Mouse (Mus musculus): ENCODE data around the gene Ndufaf2. TPM values are rescaled to one million over a fixed set of nuclear protein-coding genes. Genes with fewer than 3 reads are reported as not detected.

The Ndufaf2 gene
- polyA plus RNA-seq, 1 experiment = 29.6 TPM

DNA sequence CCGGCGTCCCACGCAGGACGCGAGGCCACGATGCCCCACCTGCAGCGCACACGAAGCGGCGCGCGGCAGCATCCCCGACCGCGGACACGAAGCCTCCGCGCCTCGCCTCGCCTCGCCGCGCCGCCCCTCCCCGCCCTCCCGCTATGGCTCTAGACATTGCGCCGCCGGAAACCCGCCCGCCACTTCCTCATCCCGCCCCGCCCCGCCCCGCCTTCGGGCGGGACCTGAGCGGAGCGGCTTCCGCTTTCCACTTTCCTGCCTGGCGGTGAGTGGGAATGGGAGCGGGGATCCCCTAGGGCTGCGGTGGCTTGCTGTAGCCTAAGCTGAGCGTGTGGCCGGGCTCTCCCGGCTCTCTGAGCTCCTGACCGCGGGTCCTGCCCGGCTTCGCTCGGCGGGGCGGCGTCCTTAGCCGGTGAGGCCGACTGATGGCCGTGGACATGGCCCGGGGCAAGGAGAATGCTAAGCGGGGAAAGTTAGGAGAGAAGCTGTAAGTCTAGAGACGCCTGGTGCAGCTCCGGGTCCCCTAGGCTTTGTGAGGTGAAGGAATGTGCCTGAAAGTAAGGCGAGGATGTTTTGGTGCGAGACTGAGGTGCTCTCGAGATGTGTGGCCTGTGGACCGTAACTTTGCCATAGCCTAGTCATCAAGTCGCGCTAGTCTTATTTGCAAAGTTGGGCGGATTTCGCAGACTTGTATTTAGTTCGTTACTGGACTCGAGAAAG lies 114.0 kb downstream of the Ndufaf2 start, which contains the start of gene Smim15:
Smim15 (plus strand) TSS at position 225 of the 720 bp plus-strand sequence.
- H3K36me3 ChIP-seq (replicated peaks; ENCODE audit: low read length) = peaks cover 36% of the 10 kb centered on the region
- peak within 1 kb of the TSS; percentile 98 for H3K4me3 ChIP-seq (replicated peaks)
- TF ChIP-seq GATA1 (IDR thresholded peaks at IDR 0.05; ENCODE audit: borderline replicate concordance, low read length) (no peak), FLI1 (IDR thresholded peaks at IDR 0.05; ENCODE audit: low read length) (no peak)
- H3K27me3 ChIP-seq (replicated peaks) = no peaks in the 10 kb centered on the region
- no peaks in the 10 kb centered on the region for H3K9me3 ChIP-seq
- H3K4me1 ChIP-seq = peaks cover 52% of the 10 kb centered on the region

DNA sequence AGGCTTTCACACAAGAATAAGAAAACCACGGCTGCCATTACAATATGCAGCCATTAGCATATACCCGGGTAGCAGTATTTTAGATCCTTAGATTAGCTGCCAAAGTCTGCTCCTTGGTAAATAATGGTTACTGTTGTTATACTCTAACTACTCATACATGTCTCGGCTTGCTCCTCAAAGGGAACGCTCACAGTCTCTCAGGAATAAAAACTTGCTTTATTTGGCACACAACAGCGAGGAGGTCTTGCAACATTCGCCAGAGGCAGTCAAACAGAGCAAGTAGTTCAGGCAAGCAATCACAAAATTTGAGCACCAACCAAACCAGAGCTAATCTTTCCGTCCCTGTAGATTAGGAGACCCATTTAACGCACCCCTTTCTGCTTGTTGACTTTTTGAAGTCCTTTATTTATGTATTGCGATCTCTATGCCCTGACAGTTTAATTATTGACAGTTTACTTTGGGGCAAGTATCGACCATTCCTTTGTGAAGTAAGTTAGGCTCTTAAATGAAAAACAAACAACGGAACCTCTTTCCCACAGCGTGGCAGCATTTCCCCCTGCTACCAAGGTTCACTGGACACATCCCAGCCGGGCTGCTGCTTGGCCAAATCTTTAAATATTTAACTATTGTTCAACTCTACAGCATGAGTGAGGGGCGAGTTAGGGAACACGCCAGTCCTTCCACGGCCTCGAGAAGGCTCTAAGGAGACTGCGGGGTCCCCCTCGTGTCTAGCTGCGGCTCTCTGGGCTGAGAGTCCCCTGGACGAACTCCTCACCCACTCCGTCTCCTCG lies 114.8 kb downstream of the Ndufaf2 start:
- H3K27me3 ChIP-seq (replicated peaks) = no peaks in the 10 kb centered on the region
- peaks cover 30% of the 10 kb centered on the region for H3K36me3 ChIP-seq (replicated peaks; ENCODE audit: low read length)
- H3K4me3 ChIP-seq (replicated peaks) = peak overlapping the region; percentile 98
- no peak for TF ChIP-seq FLI1 (IDR thresholded peaks at IDR 0.05; ENCODE audit: low read length)
- TF ChIP-seq GATA1 (IDR thresholded peaks at IDR 0.05; ENCODE audit: borderline replicate concordance, low read length) = no peak
- peaks cover 54% of the 10 kb centered on the region for H3K4me1 ChIP-seq
- no peaks in the 10 kb centered on the region for H3K9me3 ChIP-seq

DNA sequence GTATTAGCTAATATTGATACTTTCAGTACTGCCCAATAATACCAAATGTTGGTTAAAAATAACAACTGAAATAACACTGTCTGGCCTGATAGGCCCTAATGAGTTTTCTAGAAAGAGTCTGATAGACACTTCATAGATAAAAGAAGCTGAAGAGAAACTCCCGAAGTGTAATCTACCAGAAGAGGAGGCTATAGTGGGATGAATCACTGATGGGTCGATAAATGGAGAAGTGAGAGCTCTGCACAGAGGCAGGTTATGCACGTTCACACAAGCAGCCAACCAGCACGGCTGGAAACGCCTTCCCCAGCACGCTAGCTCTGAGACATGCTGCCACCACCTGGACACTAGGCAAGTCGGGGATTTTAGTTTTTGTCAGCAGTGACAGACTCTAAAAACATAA lies 117.1 kb downstream of the Ndufaf2 start:
- Histone ChIP-seq H3K4me3 (replicated peaks) (peak overlapping the region; percentile 78), H3K36me3 (replicated peaks; ENCODE audit: low read length) (peaks cover 10% of the 10 kb centered on the region), H3K4me1 (peaks cover 54% of the 10 kb centered on the region), H3K27me3 (replicated peaks) (no peaks in the 10 kb centered on the region), H3K9me3 (no peaks in the 10 kb centered on the region)
- TF ChIP-seq GATA1 (IDR thresholded peaks at IDR 0.05; ENCODE audit: borderline replicate concordance, low read length) = no peak

DNA sequence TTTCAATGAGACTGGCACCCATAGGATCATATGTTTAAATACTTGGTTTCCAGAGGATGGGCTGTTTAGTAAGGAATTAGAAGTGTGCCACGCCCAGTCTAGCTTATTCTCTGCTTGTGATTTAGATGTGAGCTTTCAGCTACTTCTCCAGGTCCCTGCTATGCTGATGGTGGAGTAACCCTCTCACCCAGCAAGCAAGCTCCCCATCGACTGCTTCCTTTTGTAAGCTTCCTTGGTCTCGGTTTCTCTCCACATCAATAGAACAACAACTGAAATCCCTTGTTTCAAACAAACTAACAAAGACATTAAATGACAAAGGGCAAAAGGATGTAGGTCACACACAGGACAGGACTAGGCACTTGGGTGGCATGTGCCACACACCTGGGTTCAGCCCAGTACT lies 118.0 kb downstream of the Ndufaf2 start:
- peaks cover 46% of the 10 kb centered on the region for H3K4me1 ChIP-seq
- TF ChIP-seq FLI1 (IDR thresholded peaks at IDR 0.05; ENCODE audit: low read length) (no peak), GATA1 (IDR thresholded peaks at IDR 0.05; ENCODE audit: borderline replicate concordance, low read length) (no peak)
- H3K9me3 ChIP-seq = no peaks in the 10 kb centered on the region
- H3K4me3 ChIP-seq (replicated peaks) = no peak overlapping the region
- H3K27me3 ChIP-seq (replicated peaks) = no peaks in the 10 kb centered on the region
- peaks cover 3% of the 10 kb centered on the region for H3K36me3 ChIP-seq (replicated peaks; ENCODE audit: low read length)

DNA sequence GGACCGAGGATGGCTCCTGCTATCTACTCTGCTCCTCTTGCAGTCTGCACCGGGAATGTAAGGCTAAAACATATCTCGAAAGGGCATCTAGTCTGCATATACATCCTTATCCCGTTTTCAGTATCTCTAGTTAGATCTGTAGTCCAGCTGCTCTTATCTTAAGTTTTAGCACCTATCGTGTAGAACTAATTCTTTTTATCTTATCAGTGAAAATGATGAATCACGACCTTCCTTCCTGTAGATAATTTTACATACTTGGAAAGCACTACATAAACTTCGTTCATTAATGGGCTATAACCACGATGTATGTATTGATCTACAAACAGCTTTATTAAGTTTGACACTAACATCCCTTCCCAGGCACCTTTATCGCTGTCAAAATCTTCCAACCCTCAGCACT lies 118.5 kb downstream of the Ndufaf2 start:
- no peak overlapping the region for H3K4me3 ChIP-seq (replicated peaks)
- peaks cover 3% of the 10 kb centered on the region for H3K36me3 ChIP-seq (replicated peaks; ENCODE audit: low read length)
- peaks cover 43% of the 10 kb centered on the region for H3K4me1 ChIP-seq
- TF ChIP-seq GATA1 (IDR thresholded peaks at IDR 0.05; ENCODE audit: borderline replicate concordance, low read length) = no peak
- no peak for TF ChIP-seq FLI1 (IDR thresholded peaks at IDR 0.05; ENCODE audit: low read length)
- H3K9me3 ChIP-seq = no peaks in the 10 kb centered on the region
- no peaks in the 10 kb centered on the region for H3K27me3 ChIP-seq (replicated peaks)

DNA sequence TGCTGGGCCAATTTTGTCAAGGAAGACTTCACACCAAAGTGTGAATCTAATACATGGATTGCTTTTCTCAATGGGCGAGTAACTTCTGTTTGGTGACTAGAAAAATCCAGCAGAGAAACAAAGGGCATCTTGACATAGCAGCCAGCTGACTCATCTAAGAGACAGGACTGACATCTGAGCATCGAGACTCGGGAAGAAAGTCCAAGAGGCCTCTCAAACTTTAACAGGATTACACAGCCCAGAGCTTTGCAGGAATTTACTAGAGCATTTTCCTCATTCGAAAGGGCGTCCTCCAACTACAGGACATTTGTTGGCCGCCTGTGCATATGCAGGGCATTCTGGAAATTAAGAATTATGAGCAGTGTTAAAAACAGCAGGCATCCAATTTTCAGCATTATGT lies 119.0 kb downstream of the Ndufaf2 start:
- H3K4me3 ChIP-seq (replicated peaks) = no peak overlapping the region
- no peaks in the 10 kb centered on the region for H3K27me3 ChIP-seq (replicated peaks)
- no peak for TF ChIP-seq GATA1 (IDR thresholded peaks at IDR 0.05; ENCODE audit: borderline replicate concordance, low read length)
- no peak for TF ChIP-seq FLI1 (IDR thresholded peaks at IDR 0.05; ENCODE audit: low read length)
- H3K36me3 ChIP-seq (replicated peaks; ENCODE audit: low read length) = peaks cover 4% of the 10 kb centered on the region
- H3K4me1 ChIP-seq = peaks cover 43% of the 10 kb centered on the region
- H3K9me3 ChIP-seq = no peaks in the 10 kb centered on the region

DNA sequence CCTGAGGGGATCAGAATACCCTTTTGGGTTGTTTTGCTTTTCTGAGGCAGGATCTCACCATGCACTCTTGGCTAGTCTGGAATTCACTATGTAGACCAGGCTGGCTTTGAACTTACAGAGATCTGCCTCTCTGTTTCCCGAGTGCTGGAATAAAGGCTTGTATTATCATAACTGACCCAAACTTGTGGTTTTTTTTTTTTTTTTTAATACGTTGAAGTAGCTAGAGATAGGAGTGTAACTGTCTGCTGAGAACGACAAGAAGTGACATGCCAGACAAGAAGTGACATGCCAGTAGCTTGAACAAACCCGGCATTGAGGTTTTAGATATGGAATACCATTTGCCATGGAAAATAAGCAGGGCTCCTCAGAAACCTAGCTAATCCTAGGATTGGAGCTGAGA lies 125.6 kb downstream of the Ndufaf2 start:
- Histone ChIP-seq H3K4me3 (replicated peaks) (no peak overlapping the region), H3K27me3 (replicated peaks) (peaks cover 3% of the 10 kb centered on the region), H3K36me3 (replicated peaks; ENCODE audit: low read length) (peaks cover 10% of the 10 kb centered on the region), H3K9me3 (peaks cover 18% of the 10 kb centered on the region), H3K4me1 (no peaks in the 10 kb centered on the region)
- TF ChIP-seq FLI1 (IDR thresholded peaks at IDR 0.05; ENCODE audit: low read length) (no peak), GATA1 (IDR thresholded peaks at IDR 0.05; ENCODE audit: borderline replicate concordance, low read length) (no peak)

DNA sequence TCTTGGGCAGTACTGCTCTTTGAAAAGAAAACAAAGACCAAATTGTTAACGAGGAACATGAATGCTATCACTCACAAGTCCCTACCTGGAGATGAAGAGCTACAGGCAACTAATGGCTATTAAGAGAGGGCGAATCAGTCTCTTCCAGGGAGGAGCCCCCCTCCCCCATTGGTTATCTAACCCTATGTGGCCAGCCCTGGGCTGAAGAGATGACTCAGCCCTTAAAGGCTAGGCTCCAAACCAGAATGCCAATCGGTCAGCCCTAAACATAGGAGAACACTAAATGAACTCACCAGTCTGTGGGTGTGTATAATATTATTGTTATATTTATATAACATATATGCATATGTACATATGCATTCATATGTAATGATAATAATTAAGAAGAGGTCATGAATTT lies 132.6 kb downstream of the Ndufaf2 start:
- peaks cover 5% of the 10 kb centered on the region for H3K27me3 ChIP-seq (replicated peaks)
- TF ChIP-seq FLI1 (IDR thresholded peaks at IDR 0.05; ENCODE audit: low read length) = no peak
- no peak for TF ChIP-seq GATA1 (IDR thresholded peaks at IDR 0.05; ENCODE audit: borderline replicate concordance, low read length)
- no peaks in the 10 kb centered on the region for H3K36me3 ChIP-seq (replicated peaks; ENCODE audit: low read length)
- peaks cover 23% of the 10 kb centered on the region for H3K4me1 ChIP-seq
- peaks cover 8% of the 10 kb centered on the region for H3K9me3 ChIP-seq
- H3K4me3 ChIP-seq (replicated peaks) = no peak overlapping the region

DNA sequence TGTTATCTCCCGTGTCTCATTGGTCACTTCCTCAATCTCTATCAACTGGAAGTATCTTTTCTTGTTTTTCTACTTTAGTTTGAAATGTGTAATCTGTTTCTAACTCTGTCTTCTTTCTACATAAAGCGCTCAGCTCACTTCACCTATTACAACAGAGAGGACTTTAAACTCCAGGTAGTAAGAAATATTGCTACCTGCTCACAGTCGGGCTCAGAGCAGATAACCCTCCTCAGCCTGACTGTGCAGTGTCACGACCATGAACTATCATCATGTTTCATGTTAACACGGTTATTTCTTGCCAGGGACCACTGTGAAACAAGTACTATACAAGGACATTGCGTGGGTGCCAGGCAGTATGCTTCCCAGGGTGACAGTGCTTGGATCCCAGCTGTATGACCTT lies 141.1 kb downstream of the Ndufaf2 start:
- no peaks in the 10 kb centered on the region for H3K36me3 ChIP-seq (replicated peaks; ENCODE audit: low read length)
- TF ChIP-seq FLI1 (IDR thresholded peaks at IDR 0.05; ENCODE audit: low read length) = no peak
- H3K27me3 ChIP-seq (replicated peaks) = peaks cover 2% of the 10 kb centered on the region
- H3K4me1 ChIP-seq = peaks cover 27% of the 10 kb centered on the region
- peaks cover 5% of the 10 kb centered on the region for H3K9me3 ChIP-seq
- no peak overlapping the region for H3K4me3 ChIP-seq (replicated peaks)

DNA sequence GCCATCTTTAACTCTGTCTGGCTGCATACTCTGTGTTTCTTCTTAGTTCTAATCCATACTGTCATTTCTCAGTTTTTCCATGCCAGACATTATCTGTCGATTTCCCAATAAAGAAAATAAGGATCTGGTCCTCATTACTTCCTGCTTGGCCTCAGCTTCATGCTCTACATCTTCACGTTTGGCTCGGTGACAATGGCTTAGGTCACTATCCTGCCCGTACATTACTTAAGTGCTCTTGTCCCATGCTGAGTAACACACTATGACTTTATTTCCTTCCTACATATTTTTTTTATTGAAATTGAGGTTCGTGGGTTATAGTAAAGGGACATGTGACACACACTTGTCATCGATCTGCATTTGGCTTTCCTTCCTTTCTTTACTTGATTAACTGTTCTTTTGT lies 143.3 kb downstream of the Ndufaf2 start:
- H3K4me1 ChIP-seq = peaks cover 18% of the 10 kb centered on the region
- no peak overlapping the region for H3K4me3 ChIP-seq (replicated peaks)
- no peaks in the 10 kb centered on the region for H3K36me3 ChIP-seq (replicated peaks; ENCODE audit: low read length)
- peaks cover 17% of the 10 kb centered on the region for H3K9me3 ChIP-seq
- H3K27me3 ChIP-seq (replicated peaks) = peaks cover 2% of the 10 kb centered on the region
- TF ChIP-seq GATA1 (IDR thresholded peaks at IDR 0.05; ENCODE audit: borderline replicate concordance, low read length) (no peak), FLI1 (IDR thresholded peaks at IDR 0.05; ENCODE audit: low read length) (no peak)
